Mouse (Mus musculus): ENCODE results near the gene Pex5l.

Gene Pex5l

DNA sequence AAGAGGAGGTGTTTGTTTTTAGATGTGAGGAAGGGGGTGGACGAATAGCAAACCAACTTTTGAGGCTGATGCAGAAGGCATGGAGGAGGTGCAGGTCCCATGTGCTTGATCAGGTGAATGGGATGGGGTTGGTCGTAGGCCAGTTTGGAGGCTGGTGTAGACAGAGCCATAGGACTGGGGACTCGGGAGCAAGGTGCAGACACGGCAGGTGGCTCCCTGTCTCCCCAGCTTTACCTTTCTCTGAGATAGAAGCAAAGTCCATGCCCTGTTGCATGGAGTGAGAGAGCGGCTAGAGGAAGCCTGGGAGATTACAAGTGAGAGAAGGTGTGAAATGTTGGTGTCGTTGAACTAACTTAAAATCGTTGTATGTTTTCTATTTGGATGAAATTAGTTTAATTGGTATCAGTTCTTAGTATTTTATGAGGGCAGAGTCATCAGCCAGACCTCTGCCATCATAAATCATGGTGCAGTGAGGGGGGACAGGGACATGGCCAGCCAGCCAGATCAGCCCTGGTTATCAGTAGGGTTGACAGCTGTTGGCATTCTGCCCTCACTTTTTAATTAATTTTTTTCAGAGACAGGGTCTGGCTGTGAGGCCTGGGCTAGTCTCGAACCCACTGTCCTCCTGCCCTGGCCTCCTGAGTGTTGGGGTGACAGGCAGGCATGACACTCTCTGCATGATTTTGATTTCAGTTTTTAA lies 203.1 kb downstream of the Pex5l start:
- DNase-seq (ENCODE audit: low spot score in 2 of 2) = no peak

DNA sequence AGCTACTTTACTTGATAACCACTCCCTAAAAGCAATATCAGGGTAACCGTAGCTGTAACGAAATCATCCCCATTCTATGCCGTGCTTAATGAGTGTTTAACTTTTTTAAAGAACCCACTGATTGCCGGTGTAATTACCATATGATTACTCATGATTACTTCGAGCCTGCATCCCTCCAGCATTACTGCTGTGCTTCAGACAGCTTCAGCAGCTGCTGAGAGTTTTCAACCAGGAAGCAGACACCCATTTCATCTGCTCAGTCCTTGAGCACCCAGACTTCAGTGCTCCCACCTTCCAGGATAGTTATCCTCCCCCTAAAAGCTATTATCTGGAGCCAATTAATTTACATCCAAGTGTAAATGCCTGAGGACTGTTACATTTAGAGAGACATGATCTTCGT lies 218.9 kb downstream of the Pex5l start:
- DNase-seq (ENCODE audit: low spot score in 2 of 2) = no peak

DNA sequence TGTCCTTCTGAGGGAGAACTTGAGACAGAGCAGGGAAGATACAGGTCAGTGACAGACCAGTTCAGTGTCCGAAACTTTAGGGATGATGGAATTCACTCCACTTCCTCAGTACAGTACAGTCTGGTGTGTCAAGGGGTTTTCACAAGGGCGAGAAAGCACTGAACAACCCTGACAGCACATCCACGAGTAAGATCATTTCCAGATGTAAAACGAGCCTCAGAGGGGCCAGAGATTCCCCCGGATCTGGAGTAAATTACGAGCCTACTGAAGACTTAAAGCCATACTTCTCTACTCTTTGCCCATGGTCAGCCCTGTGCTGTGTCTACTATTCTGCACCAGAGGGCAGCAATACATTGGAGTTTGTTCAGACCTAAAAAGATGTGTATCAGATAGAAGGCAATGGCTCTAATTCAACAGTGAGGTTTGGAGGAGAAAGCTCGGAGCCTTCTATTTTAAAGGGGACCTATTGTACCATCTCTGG lies 232.9 kb downstream of the Pex5l start:
- DNase-seq (ENCODE audit: low spot score in 2 of 2) = no peak

DNA sequence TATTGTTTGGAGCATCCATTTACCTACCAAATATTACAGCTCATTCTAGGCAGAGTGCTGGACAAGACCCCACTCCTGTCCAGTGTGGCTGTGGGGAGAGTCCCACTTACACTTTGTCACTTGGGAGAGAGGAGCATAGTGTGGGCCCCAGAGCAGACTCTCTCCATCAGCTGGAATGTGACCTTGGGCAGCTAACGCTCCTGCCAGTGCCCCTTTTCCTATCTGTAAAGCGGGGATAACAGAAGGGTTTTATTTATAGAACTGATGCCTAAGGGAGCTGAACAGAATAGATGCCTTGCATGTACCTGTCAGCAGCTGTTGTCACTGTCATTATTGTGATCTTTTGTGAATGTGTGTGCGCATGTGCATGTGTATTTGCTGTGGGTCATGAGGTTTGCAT lies 234.6 kb downstream of the Pex5l start:
- DNase-seq (ENCODE audit: low spot score in 2 of 2) = no peak

DNA sequence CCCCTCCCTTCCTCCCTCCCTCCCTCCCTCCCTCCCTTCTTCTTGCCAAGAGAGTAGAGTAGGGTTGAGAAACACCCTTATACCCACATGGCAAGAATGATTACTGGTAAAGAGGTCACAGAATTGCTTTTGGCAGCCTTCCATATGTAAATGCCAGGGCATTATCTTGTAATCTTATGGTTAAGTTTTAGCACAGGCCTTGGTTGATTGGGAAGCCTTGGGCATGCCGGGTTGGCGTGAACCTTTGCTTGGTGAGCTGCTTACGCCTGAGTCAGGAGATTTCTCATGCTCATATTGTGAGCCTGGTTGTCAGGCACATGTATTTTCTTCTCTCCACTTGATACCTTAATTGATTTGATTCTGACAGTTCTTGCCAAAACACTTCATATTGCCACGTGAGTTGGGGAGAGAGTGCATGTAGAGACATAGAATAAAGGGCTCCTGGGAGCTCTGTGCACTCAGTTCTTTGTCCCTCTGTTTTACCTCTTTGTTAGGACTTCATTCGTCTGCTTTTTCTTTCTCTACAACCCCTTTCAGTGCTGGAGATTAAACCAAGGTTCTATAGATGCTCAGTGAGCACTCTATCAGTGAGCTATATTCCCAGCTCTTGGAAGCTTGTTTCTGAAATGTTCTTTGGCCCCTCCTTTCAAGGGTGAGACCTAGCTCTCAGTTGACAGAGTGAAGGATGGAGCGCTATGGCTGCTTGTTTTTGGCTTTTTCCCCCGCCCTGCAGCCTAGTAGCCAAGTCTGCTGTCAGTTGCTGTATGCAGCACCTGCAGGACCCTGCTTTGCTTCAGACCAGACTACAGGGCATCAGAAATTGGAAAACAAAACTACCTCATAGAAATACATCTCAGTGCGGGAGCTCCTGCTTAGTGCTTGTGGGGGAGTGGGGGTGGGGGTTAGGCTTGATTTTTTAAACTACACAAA lies 236.9 kb downstream of the Pex5l start:
- no peak for DNase-seq (ENCODE audit: low spot score in 2 of 2)

DNA sequence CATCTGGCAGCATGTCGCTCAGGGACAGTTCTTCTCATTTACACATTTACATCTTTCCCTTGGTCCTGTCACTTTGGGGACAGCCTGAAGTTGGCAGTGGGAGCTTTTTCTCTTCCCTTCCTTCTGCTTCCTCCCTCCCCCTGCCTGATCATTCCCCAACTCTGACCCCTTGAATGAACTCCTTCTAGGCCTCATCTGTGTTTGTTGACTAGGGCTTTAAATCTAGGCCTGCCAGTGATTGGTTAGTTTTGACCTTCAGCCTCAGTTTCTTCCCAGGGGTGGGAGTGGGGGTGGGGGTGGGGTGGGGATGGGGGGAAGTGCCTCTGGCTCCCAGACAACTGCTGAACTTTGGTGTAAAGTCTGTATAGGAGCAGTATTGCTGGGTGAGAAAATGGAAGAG lies 238.4 kb downstream of the Pex5l start:
- no peak for DNase-seq (ENCODE audit: low spot score in 2 of 2)

DNA sequence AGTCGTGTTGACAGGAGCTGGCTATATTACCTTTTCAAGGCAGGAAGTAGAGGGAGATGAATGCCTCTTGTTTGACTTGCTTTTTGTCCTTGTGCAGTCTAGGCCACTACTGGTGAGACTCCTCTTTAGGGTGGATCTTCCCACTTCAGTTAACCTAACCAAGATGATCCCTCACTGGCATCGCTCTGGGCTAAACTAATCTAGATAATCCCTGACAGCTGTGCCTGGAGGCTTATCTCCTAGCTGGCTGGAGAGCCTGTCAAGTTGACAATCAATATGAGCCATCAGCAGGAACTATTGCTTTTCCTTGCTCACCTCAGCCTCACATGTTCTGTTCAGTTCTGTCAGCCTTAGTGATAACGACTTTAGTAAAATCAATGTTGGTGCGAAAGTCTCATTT lies 239.6 kb downstream of the Pex5l start:
- no peak for DNase-seq (ENCODE audit: low spot score in 2 of 2)

Measured in spleen, postnatal 10 days (tissue).